Mouse (Mus musculus) adrenal gland, adult (tissue): ENCODE measurements at regions not wholly inside any gene's neighbourhood (a gene's known extent, or its start where the extent isn't known, plus 50 kb on each side); places are given as distances from the start of the nearest gene placed in this dataset.

Source experiments
- DNase-seq, 2 experiments: peaks; one replicate each; pipeline ENCODE4 v3.0.0; 2022 to 2023; ENCODE audit warnings: low spot score in 1 of 2; ENCODE audit not compliant: inconsistent age in 2 of 2

GRCm38 (mm10) chr1:152313480-152313879 lies 73.0 kb downstream of the Tsen15 start:
- no peak for DNase-seq

- DNase-seq = no peak
These were observed 81.0 kb downstream of the Tsen15 start for GRCm38 (mm10) chr1:152305461-152305860.

- DNase-seq = no peak
These were observed 81.9 kb downstream of the Tsen15 start for GRCm38 (mm10) chr1:152304487-152305130.

GRCm38 (mm10) chr1:152301355-152301754 lies 85.1 kb downstream of the Tsen15 start:
- DNase-seq = no peak

- DNase-seq = no peak
These were observed 94.2 kb downstream of the Tsen15 start for GRCm38 (mm10) chr1:152292196-152292736.

GRCm38 (mm10) chr1:152290768-152291167 lies 95.7 kb downstream of the Tsen15 start:
- peak; percentile 85 to 94 for DNase-seq

- DNase-seq = peak; percentile 36 to 53
These were observed 98.7 kb downstream of the Tsen15 start for GRCm38 (mm10) chr1:152287566-152288490.

GRCm38 (mm10) chr1:152286677-152287076 lies 99.8 kb downstream of the Tsen15 start:
- no peak for DNase-seq

GRCm38 (mm10) chr1:152282106-152282505 lies 104.4 kb downstream of the Tsen15 start:
- no peak for DNase-seq

GRCm38 (mm10) chr1:152281201-152281600 lies 105.3 kb downstream of the Tsen15 start:
- no peak for DNase-seq

GRCm38 (mm10) chr1:152280014-152280413 lies 106.5 kb downstream of the Tsen15 start:
- DNase-seq = no peak

- no peak for DNase-seq
These were observed 111.5 kb downstream of the Tsen15 start for GRCm38 (mm10) chr1:152275011-152275410.

- peak; percentile 14 to 64 for DNase-seq
These were observed 113.1 kb downstream of the Tsen15 start for GRCm38 (mm10) chr1:152273430-152273829.

GRCm38 (mm10) chr1:152269936-152270702 lies 116.4 kb downstream of the Tsen15 start:
- peak in 1 of 2 experiments; percentile 41 for DNase-seq

GRCm38 (mm10) chr1:152266390-152266789 lies 120.1 kb downstream of the Tsen15 start:
- no peak for DNase-seq

GRCm38 (mm10) chr1:152264981-152265380 lies 121.5 kb downstream of the Tsen15 start:
- DNase-seq = no peak

GRCm38 (mm10) chr1:152261472-152261871 lies 125.0 kb downstream of the Tsen15 start:
- DNase-seq = no peak

- DNase-seq = no peak
These were observed 125.5 kb downstream of the Tsen15 start for GRCm38 (mm10) chr1:152260950-152261349.

- DNase-seq = no peak
These were observed 128.2 kb downstream of the Tsen15 start for GRCm38 (mm10) chr1:152258258-152258657.

- DNase-seq = no peak
These were observed 132.6 kb downstream of the Tsen15 start for GRCm38 (mm10) chr1:152253906-152254305.

GRCm38 (mm10) chr1:152253486-152253885 lies 133.0 kb downstream of the Tsen15 start:
- DNase-seq = no peak
